Mouse (Mus musculus) hindbrain, embryonic 15.5 days (tissue): ENCODE data around the gene Klf15. TPM values are rescaled to one million over a fixed set of nuclear protein-coding genes. Genes with fewer than 3 reads are reported as not detected.
A peak's percentile ranks its signal among the peaks of the same experiment; 100 is the strongest.

ENCODE experiments used
- ATAC-seq: fragments of 200-750 bp; cut with Nextera tagmentation; 2 replicates; pipeline ENCODE4 v1.8.0; 2017; ENCODE audit warnings: low read depth, moderate number of reproducible peaks, moderate TSS enrichment; ENCODE audit not compliant: low FRiP score
- H3K27ac ChIP-seq: fragments of 300-500 bp; sonication (generic); replicated peaks from 2 replicates; pipeline ENCODE4 v1.5.1; 2015; ENCODE audit warnings: mild to moderate bottlenecking, inconsistent platforms
- H3K27me3 ChIP-seq: fragments of 300-500 bp; sonication (generic); 2 replicates; pipeline ENCODE4 v1.6.1; 2015; ENCODE audit warnings: control low read depth, inconsistent platforms
- H3K36me3 ChIP-seq: fragments of 300-500 bp; sonication (generic); 2 replicates; pipeline ENCODE4 v1.6.1; 2015; ENCODE audit warnings: control low read depth, inconsistent platforms
- H3K4me1 ChIP-seq: fragments of 300-500 bp; sonication (generic); replicated peaks from 2 replicates; pipeline ENCODE4 v1.6.1; 2015; ENCODE audit warnings: control low read depth, inconsistent platforms
- H3K4me2 ChIP-seq: fragments of 300-500 bp; sonication (generic); 2 replicates; pipeline ENCODE4 v1.6.1; 2015; ENCODE audit warnings: moderate library complexity, mild to moderate bottlenecking, inconsistent platforms
- H3K4me3 ChIP-seq: fragments of 300-500 bp; sonication (generic); 2 replicates; pipeline ENCODE4 v1.5.1; 2015; ENCODE audit warnings: mild to moderate bottlenecking, inconsistent platforms
- H3K9ac ChIP-seq: fragments of 300-500 bp; sonication (generic); 2 replicates; pipeline ENCODE4 v1.6.1; 2015; ENCODE audit warnings: inconsistent platforms
- H3K9me3 ChIP-seq: fragments of 300-500 bp; sonication (generic); 2 replicates; pipeline ENCODE4 v1.6.1; 2016; ENCODE audit warnings: control low read depth, inconsistent platforms
- WGBS: fragments of 180-500 bp; shearing (Covaris S2); methylation state at CpG from one replicate; pipeline ENCODE4 v1.1.7; 2015; 5-methylcytosine and 5-hydroxymethylcytosine counted together
- polyA plus RNA-seq: library from polyadenylated mRNA; unstranded; fragments of >200 nt; fragmentation: Nextera tagmentation; extraction: Ambion mirVana; gene quantifications from 2 replicates; pipeline ENCODE4 v1.2.1, GENCODE M21; 2015

Klf15 gene
- 17.3 and 20.0 TPM in 2 replicates for polyA plus RNA-seq

- under 1% methylated on average over 69 of the region's 70 CpGs for WGBS
Observed at GRCm38 (mm10) chr6:90462181-90462706, at the start of gene Klf15. Gene Klf15 (plus strand): TSS chr6:90462576.

GRCm38 (mm10) chr6:90422565-90422964 is 39.8 kb upstream of the Klf15 start:
- no peak overlapping the region; the same call in 1 of the 2 replicates for H3K9ac ChIP-seq
- no peaks in the 10 kb centered on the region for H3K36me3 ChIP-seq
- H3K4me1 ChIP-seq, result peaks cover 12% of the 10 kb centered on the region
- no peaks in the 10 kb centered on the region for H3K27me3 ChIP-seq
- H3K4me2 ChIP-seq, result peak overlapping the region; percentile 50
- H3K4me3 ChIP-seq, result no peak overlapping the region; the same call in 1 of the 2 replicates
- 3% methylated on average over 14 of the region's 14 CpGs for WGBS
- H3K9me3 ChIP-seq, result no peaks in the 10 kb centered on the region
- peak; percentile 90 for ATAC-seq
- H3K27ac ChIP-seq, result peak overlapping the region; percentile 57

More at GRCm38 (mm10) chr6:90462181-90462706, at the start of gene Klf15:
- Histone ChIP-seq H3K27me3 (peaks cover 17% of the 10 kb centered on the region; the same call in 1 of the 2 replicates), H3K36me3 (no peaks in the 10 kb centered on the region), H3K4me1 (peaks cover 27% of the 10 kb centered on the region), H3K4me2 (peak within 1 kb of the TSS; percentile 100), H3K9me3 (no peaks in the 10 kb centered on the region), H3K4me3 (peak within 1 kb of the TSS; percentile 63), H3K27ac (peak within 1 kb of the TSS; percentile 77), H3K9ac (peak within 1 kb of the TSS; percentile 59)
- ATAC-seq, result peak; percentile 76

GRCm38 (mm10) chr6:90425361-90425760 is 37.0 kb upstream of the Klf15 start:
- WGBS, result 79% methylated on average over 3 of the region's 3 CpGs
- H3K4me1 ChIP-seq, result peaks cover 25% of the 10 kb centered on the region
- no peak overlapping the region for H3K4me2 ChIP-seq
- ATAC-seq, result no peak
- no peaks in the 10 kb centered on the region for H3K27me3 ChIP-seq
- H3K4me3 ChIP-seq, result no peak overlapping the region
- no peaks in the 10 kb centered on the region for H3K9me3 ChIP-seq
- no peak overlapping the region for H3K27ac ChIP-seq
- no peak overlapping the region for H3K9ac ChIP-seq
- no peaks in the 10 kb centered on the region for H3K36me3 ChIP-seq

GRCm38 (mm10) chr6:90426003-90426402 is 36.4 kb upstream of the Klf15 start:
- H3K36me3 ChIP-seq, result no peaks in the 10 kb centered on the region
- H3K27ac ChIP-seq, result no peak overlapping the region
- 87% methylated on average over 4 of the region's 4 CpGs for WGBS
- peaks cover 25% of the 10 kb centered on the region for H3K4me1 ChIP-seq
- no peak for ATAC-seq
- no peaks in the 10 kb centered on the region for H3K9me3 ChIP-seq
- no peak overlapping the region for H3K9ac ChIP-seq
- no peaks in the 10 kb centered on the region for H3K27me3 ChIP-seq
- H3K4me2 ChIP-seq, result no peak overlapping the region
- H3K4me3 ChIP-seq, result no peak overlapping the region

- Histone ChIP-seq H3K36me3 (no peaks in the 10 kb centered on the region), H3K9ac (peak within 1 kb of the TSS; percentile 32), H3K4me1 (peaks cover 15% of the 10 kb centered on the region), H3K27me3 (no peaks in the 10 kb centered on the region), H3K4me3 (peak within 1 kb of the TSS; percentile 39), H3K4me2 (peak within 1 kb of the TSS; percentile 76), H3K27ac (peak within 1 kb of the TSS; percentile 56), H3K9me3 (no peaks in the 10 kb centered on the region)
- under 1% methylated on average over 31 of the region's 31 CpGs for WGBS
- ATAC-seq, result peak; percentile 89
Observed at GRCm38 (mm10) chr6:90428380-90428974, 33.9 kb upstream of the Klf15 start, which contains the start of gene Cfap100. Gene Cfap100 (minus strand): TSS chr6:90428797.

GRCm38 (mm10) chr6:90429911-90430310 is 32.5 kb upstream of the Klf15 start:
- no peaks in the 10 kb centered on the region for H3K9me3 ChIP-seq
- no peak for ATAC-seq
- H3K9ac ChIP-seq, result no peak overlapping the region
- H3K36me3 ChIP-seq, result no peaks in the 10 kb centered on the region
- no peak overlapping the region for H3K4me2 ChIP-seq
- 56% methylated on average over 14 of the region's 14 CpGs for WGBS
- H3K4me3 ChIP-seq, result no peak overlapping the region
- H3K27ac ChIP-seq, result no peak overlapping the region
- H3K4me1 ChIP-seq, result peaks cover 15% of the 10 kb centered on the region
- H3K27me3 ChIP-seq, result no peaks in the 10 kb centered on the region

- no peak overlapping the region for H3K27ac ChIP-seq
- no peaks in the 10 kb centered on the region for H3K36me3 ChIP-seq
- peaks cover 15% of the 10 kb centered on the region for H3K4me1 ChIP-seq
- no peaks in the 10 kb centered on the region for H3K9me3 ChIP-seq
- H3K4me2 ChIP-seq, result no peak overlapping the region
- 62% methylated on average over 2 of the region's 2 CpGs for WGBS
- H3K4me3 ChIP-seq, result no peak overlapping the region
- H3K9ac ChIP-seq, result no peak overlapping the region
- H3K27me3 ChIP-seq, result no peaks in the 10 kb centered on the region
- ATAC-seq, result no peak
Observed at GRCm38 (mm10) chr6:90431487-90431886, 30.9 kb upstream of the Klf15 start.

GRCm38 (mm10) chr6:90434687-90435086 is 27.7 kb upstream of the Klf15 start:
- no peaks in the 10 kb centered on the region for H3K9me3 ChIP-seq
- no peak overlapping the region for H3K4me3 ChIP-seq
- no peak overlapping the region for H3K4me2 ChIP-seq
- no peak overlapping the region for H3K9ac ChIP-seq
- H3K4me1 ChIP-seq, result no peaks in the 10 kb centered on the region
- no peaks in the 10 kb centered on the region for H3K36me3 ChIP-seq
- ATAC-seq, result peak; percentile 55
- H3K27me3 ChIP-seq, result no peaks in the 10 kb centered on the region
- 76% methylated on average over 3 of the region's 3 CpGs for whole genome bisulfite sequencing
- H3K27ac ChIP-seq, result no peak overlapping the region

GRCm38 (mm10) chr6:90435195-90435618 is 27.2 kb upstream of the Klf15 start:
- Histone ChIP-seq H3K4me3 (no peak overlapping the region), H3K9ac (no peak overlapping the region), H3K36me3 (no peaks in the 10 kb centered on the region), H3K4me2 (no peak overlapping the region), H3K27me3 (no peaks in the 10 kb centered on the region), H3K27ac (no peak overlapping the region), H3K4me1 (no peaks in the 10 kb centered on the region), H3K9me3 (no peaks in the 10 kb centered on the region)
- ATAC-seq, result peak; percentile 51; the same call in 1 of the 2 replicates
- 23% methylated on average over 11 of the region's 11 CpGs for WGBS

- 83% methylated on average over 10 of the region's 10 CpGs for WGBS
- no peaks in the 10 kb centered on the region for H3K9me3 ChIP-seq
- no peak overlapping the region for H3K27ac ChIP-seq
- H3K9ac ChIP-seq, result no peak overlapping the region
- no peak for ATAC-seq
- no peaks in the 10 kb centered on the region for H3K36me3 ChIP-seq
- no peak overlapping the region for H3K4me2 ChIP-seq
- H3K27me3 ChIP-seq, result no peaks in the 10 kb centered on the region
- H3K4me1 ChIP-seq, result no peaks in the 10 kb centered on the region
- H3K4me3 ChIP-seq, result no peak overlapping the region
Observed at GRCm38 (mm10) chr6:90436192-90436907, 26.0 kb upstream of the Klf15 start.

GRCm38 (mm10) chr6:90437041-90437440 is 25.3 kb upstream of the Klf15 start:
- no peak overlapping the region for H3K9ac ChIP-seq
- H3K27me3 ChIP-seq, result no peaks in the 10 kb centered on the region
- no peak overlapping the region for H3K4me2 ChIP-seq
- H3K4me1 ChIP-seq, result no peaks in the 10 kb centered on the region
- H3K9me3 ChIP-seq, result no peaks in the 10 kb centered on the region
- 100% methylated on average over 3 of the region's 3 CpGs for WGBS
- ATAC-seq, result no peak
- no peak overlapping the region for H3K4me3 ChIP-seq
- H3K27ac ChIP-seq, result no peak overlapping the region
- no peaks in the 10 kb centered on the region for H3K36me3 ChIP-seq

- peak; percentile 87; the same call in 1 of the 2 replicates for ATAC-seq
- Histone ChIP-seq H3K36me3 (no peaks in the 10 kb centered on the region), H3K9ac (no peak overlapping the region), H3K27me3 (no peaks in the 10 kb centered on the region), H3K4me3 (no peak overlapping the region), H3K27ac (peak overlapping the region; percentile 64), H3K9me3 (no peaks in the 10 kb centered on the region), H3K4me1 (peaks cover 11% of the 10 kb centered on the region), H3K4me2 (no peak overlapping the region)
- 23% methylated on average over 4 of the region's 4 CpGs for WGBS
Observed at GRCm38 (mm10) chr6:90446883-90447282, 15.5 kb upstream of the Klf15 start.
